Mouse (Mus musculus): ENCODE results near the gene Sptbn4.

Gene Sptbn4

GRCm38 (mm10) chr7:27429135-27429534 is 18.4 kb downstream of the Sptbn4 start:
- DNase-seq: no peak

DNA sequence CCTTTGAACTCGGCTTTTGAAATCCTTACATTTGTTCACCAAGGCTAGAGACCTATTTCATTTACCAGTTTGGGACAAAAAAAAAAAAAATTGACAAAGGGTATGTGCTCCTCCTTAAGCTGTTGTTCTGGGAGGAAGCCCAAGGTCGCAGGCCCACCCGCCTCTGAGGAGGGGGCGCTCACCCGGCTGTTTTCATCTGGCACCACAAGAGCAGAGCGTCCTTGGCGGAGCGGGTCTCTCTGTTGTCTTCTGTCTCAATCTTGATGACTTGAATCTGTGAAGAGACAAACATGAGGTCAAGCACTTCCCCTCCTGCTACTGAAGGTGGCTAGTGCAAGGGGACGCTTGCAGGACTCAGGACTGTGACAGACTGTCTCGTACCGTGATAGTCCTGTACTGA is 19.5 kb downstream of the Sptbn4 start:
- DNase-seq: no peak

DNA sequence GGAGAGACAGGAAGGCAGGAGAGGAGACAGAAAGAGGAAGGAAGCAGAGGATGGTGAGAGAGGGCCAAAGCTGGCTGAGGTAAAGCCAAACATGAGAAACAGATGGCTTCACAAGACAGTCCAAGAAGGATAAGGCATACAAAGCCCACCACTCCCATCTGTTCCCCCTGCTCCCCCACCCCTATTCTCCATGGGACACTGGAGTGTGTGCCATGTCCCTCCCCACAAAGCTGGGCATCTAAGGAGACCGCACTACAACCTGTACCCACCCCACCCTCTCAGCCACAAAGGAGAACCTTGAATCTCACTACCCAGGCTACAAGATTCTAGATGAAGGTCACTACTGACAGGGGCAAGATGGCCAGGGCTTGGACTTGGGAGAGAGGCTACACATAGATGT is 20.1 kb downstream of the Sptbn4 start:
- DNase-seq: no peak

DNA sequence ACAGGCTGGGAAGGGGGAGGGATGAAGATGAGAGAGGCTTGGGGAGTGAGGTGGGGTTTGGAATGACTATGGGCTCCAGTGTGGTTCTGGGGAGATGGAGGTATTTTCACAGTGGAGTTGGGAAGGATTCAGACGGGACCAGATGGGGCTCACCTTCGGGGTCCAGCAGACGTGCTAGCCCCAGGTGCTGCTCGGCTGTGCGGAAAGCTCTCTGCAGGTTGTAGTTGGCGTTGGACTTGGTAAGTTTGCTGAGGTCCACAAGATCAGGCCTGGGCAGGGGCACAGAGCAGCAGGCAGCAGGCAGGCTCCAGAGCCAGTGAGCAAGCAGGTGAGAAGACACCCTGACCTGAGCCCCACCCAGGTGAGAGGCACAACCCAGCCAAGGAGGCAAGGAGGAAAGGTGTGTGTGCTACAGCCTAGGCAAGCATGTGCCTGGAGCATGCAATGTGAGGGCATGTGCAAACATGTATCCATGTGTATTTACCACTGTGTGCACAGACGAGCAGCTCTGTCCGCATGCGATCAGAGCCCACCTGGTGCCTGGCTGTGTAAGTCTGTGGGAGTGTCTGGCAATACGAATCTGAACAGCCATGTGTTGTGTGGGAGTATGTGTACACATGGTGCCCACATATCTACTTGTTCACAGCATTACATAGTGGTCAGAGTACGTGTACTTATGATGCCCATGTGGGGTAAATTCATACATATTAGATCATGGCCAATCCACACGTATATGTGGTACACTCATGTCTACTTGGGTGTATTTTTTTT is 23.7 kb downstream of the Sptbn4 start:
- DNase-seq: no peak

DNA sequence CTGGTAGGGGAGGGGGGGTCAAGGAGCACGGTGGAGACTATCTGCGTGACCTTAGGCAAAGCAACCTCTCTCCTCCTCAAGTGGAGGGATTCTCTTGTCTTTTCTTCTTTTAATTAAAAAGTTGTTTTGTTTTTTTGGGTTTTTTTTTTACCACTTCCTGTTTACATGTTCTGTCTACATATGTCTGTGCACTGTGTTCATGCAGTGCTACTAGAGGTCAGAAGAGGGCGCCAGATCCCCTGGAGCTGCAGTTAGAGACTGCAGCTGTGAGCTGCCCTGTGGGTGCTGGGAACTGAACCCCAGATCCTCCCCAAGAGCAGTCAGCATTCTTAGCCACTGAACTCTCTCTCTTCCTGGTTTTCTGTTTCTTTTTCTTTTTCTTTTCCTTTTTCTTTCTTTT is 28.4 kb downstream of the Sptbn4 start:
- no peak for DNase-seq

DNA sequence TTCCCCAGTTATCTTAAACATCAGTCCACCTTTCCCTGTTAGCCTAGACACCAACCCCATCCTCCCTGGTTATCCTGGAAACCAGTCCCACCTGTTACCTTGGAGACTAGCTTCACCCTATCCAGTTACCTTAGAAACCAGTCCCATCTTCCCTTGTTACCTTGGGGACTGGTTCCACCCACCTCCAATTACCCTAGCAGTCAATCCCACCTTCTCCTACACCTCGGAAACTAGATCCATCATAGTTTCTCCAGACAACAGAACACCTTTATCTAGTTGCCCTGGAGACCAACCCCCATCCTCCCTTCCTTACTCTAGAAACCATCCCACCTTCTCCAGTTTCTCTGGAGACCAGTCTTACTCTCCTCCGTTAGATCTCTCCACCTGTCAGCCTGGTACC is 30.3 kb downstream of the Sptbn4 start:
- peak; percentile 40 for DNase-seq

DNA sequence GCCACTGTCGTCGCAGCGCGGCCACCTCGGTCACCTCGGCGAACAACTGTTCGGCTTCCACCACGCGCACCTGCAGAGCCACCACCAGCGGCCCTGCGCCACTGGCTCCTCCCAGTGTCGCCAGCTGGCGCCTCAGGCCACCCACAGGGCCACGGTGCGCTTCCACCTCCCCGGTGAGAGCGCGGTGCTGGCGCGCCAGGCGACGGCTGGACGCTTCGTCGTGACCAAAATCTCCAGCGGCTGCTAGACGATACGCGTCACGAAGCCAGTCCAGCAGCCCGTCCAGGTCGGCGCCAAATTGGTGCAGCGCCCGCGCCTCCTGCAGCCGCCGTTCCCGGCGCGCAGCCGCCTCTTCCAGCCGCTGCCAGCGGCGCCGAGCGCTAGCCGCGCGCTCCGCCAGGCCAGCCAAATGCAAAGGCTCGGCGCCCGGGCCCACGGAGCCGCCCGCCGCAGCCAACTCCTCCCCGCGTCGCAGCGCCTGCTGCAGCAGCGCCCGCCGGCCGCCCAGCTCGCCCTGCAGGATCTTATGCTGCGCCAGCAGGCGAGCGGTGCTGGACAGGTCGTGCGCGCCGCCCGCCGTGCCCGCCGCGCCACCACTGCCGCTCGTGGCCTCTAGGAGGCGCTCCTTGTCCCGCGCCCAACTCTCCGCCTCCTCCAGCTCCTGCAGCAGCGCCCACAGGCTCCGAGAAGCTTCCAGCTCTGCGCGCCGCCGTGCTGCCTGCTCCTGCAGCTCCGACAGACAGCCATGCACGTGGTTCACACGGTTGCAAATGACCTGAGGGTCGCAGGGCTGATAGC is 38.9 kb downstream of the Sptbn4 start:
- peak; percentile 71 for DNase-seq

GRCm38 (mm10) chr7:27407816-27408215 is 39.7 kb downstream of the Sptbn4 start:
- DNase-seq: no peak

GRCm38 (mm10) chr7:27406481-27406880 is 41.0 kb downstream of the Sptbn4 start:
- no peak for DNase-seq

- DNase-seq: no peak
Measured at GRCm38 (mm10) chr7:27404203-27404942, 43.1 kb downstream of the Sptbn4 start.

GRCm38 (mm10) chr7:27402675-27403074 is 44.8 kb downstream of the Sptbn4 start:
- peak; percentile 87 for DNase-seq

- DNase-seq: peak; percentile 39
Measured at GRCm38 (mm10) chr7:27400545-27400944, 46.9 kb downstream of the Sptbn4 start.

DNA sequence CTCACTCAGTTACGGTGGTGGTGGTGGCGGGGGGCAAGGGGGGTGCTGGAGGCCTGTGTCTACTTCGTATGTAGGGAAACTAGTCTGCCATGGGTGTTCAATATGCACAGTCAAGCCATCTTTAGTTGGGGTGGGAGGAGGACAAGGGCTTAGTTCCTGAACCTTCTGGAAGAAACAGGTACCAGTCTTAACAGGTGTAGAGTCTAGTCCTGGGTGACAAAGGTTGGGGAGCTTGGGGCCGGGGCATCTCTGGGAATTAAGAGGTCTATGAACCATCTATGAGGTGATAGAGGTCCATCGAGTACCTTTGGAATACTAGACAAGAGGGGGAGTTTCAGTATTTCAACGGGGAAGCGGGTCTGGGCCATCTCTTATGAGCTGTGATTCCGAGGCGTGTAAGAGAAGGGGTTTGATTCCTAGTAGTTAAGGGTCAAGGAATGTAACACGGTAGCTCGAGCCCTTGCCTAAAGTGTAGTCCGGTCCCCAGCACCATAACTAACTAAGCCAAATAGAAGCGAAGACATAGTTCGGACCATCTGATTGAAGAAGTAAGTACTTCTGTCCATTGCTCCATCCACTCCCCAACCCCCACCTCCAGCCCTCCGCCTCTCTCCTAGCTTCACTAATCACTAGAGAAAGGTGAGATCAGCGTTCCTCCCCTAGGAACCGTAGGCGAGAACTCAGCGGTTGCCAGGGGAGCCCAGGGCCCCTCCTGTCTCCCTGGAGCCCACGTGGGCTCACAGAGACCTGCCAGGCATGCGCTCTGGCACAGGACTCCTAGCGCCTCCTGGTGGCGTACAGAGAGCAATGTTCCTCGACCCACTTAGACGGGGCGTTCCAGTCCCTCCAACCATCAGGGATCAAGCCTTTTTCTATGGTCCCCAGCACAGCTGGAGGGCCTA is 50.2 kb downstream of the Sptbn4 start:
- peak; percentile 81 for DNase-seq

DNA sequence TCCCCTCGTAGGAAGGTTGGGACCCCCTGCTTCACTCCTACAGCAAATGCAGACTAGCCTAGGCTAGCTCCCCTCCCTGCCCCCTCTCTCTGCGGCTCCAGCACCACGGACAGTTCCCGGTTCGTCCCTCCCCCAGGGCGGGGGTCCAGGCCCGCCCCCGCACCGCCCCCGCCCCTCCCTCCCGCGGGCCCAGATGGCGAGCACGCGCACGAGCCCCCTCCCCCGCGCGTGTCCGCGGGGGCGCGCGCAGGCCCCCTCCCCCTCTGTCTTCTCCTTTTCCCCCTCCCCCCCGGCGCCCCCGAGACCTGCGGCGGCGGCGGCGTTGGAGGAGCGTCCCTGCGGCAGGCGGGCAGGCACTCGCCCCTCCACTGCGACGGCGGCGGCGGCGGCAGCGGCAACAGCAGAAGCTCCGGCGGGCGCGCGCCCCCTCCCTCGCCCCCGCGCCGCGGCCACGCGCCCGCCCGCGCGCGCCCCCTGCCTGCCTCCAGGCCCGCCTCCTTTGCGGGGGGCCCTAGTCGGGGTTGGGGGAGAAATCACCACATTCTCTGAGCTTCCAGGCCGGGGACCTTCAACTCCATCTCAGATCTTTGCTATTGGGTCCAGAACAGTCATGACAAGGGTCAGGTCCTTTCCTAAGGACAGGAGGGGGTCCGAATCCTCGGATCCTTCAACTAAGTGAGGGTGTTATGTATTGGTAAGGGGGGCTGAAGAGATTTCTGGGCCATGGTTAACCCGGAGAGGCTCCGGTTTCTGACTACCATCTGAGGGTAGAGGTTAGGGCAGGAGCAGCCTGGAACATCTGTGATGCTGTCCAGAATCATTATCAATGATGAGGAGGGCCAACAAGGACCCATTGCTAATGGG is 51.1 kb downstream of the Sptbn4 start:
- DNase-seq: no peak

DNA sequence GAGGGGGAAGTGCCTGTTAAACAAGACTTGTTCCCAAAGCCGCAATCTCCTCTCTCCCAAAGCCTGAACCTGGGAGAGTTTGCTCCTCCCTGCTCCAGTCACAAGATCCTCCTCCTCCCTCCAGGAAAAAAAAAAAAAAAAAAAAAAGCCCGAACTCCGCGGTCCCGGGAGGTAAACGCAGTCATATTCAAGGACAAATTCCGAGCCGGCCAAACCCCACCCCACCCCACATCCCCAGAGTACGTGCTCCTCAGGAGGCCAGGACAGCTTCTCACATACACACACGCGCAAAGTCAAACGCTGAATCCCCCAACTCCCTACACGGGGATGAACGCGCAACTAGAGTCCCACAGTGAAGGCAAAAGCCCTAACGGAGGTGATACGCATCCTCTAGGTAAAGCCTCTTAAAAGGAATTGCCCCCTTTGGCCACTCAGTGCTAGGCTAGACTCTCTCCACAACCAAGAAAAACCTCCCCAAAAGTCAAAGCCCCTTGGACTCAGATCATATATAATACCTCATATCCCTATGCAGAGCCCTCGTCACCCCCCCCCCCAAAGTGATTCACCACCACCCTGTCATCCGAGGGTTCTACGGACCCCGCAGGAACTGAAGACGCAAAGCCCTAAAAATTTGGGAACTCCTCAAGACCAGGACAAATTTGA is 51.8 kb downstream of the Sptbn4 start:
- DNase-seq: no peak

DNA sequence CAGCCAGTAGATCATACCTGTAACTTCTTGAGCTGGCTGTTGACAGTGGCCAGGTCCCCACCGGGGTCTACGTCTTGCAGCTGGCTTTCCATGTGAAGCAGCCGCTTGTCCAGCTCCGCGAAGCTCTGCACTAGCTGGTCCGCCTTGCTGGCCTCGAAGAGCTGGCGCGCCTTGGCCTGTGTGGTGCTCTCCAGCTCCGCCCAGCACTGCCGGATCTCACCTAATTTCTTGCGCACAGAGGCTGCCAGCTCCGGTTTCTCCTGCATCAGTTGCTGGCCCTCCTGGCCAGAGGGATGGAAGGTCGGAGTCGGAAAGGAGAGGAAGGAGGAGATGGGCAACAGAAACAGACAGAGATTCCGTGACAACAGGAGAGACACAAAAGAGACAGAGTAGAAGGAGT is 56.1 kb downstream of the Sptbn4 start:
- no peak for DNase-seq

DNA sequence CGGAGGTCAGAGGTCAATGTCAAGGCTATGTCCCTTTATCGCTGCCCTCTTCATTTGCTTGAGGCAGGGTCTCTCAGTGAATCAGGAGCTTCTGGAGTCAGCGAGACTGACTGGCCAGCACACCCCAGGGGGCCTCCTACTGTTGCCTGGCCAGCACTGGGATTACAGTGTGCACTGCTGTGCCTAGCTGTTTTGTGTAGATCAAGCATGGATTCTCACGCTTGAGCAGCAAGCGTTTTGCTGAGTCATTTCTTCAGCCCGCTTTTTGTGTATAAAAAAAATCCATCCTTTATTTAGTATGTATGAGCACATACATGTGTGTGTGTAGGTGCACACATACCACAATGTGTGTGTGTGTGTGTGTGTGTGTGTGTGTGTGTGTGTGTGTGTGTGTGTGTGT is 58.3 kb downstream of the Sptbn4 start:
- no peak for DNase-seq

- DNase-seq: no peak
Measured at GRCm38 (mm10) chr7:27384731-27385130, 62.8 kb downstream of the Sptbn4 start.

- DNase-seq: no peak
Measured at GRCm38 (mm10) chr7:27384134-27384533, 63.4 kb downstream of the Sptbn4 start.

DNA sequence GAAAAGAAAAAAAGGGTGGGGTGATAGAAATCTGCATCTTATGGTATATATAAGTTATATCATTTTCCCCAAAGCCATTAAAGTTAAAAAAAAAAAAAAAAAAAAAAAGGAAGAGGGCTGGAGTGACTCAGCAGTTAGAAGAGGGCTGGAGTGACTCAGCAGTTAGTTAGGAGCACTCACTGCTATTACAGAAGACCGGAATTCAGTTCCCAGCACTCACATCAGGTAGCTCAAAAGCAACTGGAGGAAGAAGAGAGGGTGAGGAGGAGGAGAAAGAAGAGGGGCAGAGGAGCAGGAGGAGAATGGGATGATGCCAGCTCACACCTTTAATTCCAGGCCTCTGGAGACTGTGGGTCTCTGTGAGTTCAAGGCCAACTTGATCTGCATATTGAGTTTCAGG is 64.3 kb downstream of the Sptbn4 start:
- no peak for DNase-seq

- no peak for DNase-seq
Measured at GRCm38 (mm10) chr7:27381560-27381959, 65.9 kb downstream of the Sptbn4 start.
